Mouse (Mus musculus): ENCODE results near the gene Gon4l.
A peak's percentile ranks its signal among the peaks of the same experiment; 100 is the strongest.

Gon4l gene

DNA sequence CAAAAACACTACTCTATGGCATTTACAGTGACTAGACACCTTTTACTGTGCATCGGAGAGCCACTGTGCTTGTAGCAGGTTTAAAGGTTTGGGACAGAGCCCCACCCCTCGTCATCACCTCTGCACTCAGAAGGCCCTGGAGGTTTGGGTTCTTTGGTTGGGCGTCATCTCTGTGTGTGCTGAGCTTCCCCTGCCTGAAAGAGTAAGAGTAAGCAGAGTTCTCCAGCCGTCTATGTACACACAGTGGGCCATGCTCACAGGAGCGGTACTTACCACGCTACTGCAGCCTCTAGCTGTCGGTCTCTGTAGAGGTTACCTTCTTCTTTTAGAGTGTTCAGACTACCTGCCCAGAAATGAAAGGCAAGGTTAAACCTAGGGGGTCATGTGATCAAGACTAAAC is 77.6 kb downstream of the Gon4l start:
- no peak for DNase-seq (ENCODE audit: low spot score in 2 of 2)

DNA sequence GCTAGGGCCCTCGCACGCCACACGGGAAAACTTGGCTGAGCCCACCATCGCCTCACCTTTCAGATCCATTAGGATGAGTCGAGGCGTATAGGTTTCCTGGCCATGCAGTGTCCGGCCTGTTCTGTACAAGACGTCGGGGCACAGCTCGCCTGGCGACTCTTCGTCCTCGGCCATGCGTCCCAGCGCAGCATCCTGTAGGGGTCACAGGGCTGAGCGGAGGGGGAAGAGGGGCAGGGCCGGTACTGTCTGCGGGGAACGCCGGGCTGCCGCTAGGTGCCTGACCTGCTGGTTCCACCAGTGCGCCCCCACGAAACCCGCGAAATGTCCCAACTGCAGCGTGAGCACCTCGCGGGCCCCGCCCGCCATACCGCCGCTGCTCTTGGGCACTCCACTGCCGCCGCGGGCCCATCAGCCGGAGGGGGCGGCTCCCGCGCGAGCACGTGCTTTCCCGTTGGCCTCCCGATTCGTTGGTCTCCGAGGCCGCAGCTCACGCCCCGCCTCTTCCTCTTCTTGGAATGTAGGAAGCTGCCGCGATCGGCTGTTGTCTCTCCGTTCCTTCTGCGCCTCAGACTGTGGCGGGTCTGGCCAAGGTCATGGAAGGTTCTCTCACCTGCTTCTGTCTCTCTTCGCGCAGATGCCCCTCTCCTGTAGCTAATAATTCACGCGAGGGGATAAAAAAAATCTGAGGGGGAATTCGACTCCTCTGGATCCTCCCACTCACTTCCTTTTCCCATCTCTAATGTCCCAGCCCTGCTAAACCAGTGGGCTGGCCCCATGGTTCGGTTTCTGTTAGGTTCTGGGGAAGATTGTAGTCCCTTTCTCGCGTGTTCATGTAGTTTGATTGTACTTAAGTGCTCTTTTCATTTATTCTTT is 78.7 kb downstream of the Gon4l start, which contains the start of gene Msto1:
Msto1 (minus strand) TSS at position 489 of the 873 bp plus-strand sequence.
- peak; percentile 92 to 94 for DNase-seq (ENCODE audit: low spot score in 2 of 2)

DNA sequence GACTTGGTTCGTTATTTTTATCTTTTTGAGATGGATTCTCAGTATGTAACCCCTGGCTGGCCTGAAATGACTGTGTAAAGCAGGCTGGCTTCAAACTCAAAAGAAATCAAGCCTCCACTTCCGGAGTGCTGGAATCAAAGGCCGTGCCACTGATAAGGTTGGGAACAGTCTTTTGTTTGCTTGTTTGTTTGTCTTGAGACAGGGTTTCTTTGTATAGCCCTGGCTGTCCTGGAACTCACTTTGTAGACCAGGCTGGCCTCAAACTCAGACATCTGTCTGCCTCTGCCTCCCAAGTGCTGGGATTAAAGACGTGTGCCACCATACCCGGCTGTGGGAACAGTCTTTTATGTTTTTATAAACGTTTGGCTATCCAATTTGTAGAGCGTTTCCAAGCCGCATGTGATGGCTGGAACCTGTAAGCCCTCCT is 79.4 kb downstream of the Gon4l start:
- no peak for DNase-seq (ENCODE audit: low spot score in 2 of 2)

DNA sequence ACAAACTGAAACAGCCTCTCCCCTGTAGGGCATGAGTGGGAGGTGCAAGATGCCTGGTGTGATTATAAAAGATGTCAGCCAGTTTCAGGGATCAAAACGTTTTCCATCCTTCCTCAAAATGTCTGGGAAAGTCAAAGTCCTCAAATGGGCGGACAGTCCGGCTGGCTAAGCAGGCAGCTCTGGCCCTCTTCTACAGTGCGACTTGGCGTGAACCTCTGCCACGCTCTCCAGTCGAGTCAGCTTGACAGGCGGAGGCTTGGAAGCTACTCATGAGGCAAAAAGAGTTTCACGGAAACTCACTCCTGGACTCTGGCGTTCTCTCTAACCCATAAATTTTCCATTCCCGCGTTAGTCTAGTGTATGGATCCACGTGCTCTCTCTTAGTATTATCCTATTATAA is 84.0 kb downstream of the Gon4l start:
- no peak for DNase-seq (ENCODE audit: low spot score in 2 of 2)

DNA sequence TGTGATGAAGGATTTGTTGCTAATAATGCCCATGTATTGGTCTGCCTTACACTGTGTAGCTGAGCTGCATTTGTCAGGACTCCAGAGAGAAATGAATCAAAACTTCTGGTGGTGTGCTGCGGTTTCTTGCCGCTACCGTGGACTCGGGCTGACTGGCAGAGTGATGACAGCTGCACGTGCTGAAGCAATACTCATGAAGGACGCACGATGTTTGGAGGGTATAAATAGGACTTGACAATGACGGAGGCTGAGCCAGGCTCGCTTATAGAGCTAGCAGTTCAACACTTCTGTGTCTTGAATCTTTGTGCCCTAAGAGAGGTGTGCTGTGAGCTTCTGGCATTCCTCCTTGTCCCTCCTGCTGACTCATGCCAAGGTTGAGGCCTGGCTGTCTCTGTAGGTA is 86.4 kb downstream of the Gon4l start:
- no peak for DNase-seq (ENCODE audit: low spot score in 2 of 2)

DNA sequence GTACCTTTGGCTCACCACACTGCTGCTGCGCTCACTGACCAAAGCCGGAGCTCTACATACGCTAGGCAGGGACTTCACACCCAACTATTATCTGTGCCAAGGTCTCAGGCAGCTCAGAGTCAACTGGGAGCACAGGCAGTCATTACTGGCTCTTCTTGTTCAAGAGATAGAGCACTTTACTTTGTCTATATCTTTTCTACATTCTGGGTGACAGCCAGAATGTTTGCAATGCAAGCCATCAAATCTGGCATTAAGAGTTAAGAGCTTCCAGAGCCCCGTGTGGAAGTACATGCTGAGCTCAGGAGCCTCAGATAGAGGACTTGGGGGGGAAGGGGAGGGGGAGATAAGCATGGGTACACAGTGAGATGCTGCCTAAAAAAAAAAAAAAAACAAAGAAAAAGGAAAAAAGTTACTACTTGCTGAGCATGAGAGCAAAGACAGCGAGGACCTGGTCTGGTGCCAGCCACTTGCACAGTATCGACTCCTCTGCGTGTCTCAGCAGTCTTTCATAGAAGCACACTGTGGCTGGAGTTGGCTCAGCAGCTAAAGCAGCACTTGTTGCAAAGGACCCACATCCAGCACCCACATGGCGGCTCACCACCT is 89.1 kb downstream of the Gon4l start:
- no peak for DNase-seq (ENCODE audit: low spot score in 2 of 2)

DNA sequence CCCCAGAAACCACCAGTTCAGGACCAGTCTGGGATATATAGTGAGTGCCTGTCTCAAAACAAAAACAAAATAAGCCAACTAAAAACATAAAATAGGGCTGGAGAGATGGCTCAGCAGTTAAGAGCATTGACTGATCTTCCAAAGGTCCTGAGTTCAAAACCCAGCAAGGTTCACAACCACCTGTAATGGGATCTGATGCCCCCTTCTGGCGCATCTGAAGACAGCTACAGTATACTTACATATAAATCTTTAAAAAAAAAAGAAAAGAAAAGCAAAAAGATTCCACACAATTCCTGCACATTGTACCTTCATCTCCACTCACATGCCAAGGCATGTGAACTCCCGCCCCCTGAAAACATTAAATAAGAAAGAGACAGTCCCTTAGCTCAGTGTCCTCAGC is 90.6 kb downstream of the Gon4l start:
- no peak for DNase-seq (ENCODE audit: low spot score in 2 of 2)

DNA sequence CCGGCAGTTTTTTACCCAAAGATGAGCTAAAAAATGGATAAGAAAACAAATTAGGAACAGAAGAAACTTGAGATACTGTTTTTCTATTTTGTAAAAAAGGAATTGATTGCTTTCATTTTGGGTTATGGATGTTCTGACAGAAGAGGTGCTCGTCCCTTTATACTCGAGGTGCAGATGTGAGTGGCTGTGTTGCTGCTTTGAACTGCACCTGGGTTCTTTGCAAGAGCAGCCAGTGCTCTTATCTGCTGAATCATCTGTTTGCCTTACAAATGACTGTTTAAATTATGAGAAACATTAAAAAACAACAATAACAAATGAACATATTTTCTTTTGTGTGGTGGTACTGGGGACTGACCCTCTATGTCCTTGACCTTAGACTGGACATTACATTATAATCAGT is 94.5 kb downstream of the Gon4l start:
- DNase-seq (ENCODE audit: low spot score in 2 of 2) = no peak

DNA sequence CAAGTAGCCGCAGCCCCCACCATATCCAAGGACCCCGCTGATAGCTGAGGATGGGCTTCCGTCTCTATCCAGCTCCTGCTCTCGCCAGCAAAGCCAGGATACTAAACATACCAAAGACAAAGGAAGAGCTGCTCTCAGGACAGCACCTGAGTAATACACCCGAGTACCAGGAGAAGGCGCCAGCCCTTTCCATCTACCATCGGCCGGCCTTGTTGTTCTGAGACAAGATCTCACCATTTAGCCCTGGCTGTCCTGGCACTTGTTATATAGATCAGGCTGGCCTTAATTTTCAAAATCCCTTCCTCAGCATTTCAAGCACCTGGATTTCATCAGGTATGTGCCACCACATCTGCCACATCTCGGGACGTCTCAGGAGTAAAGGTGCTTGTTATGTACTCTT is 104.0 kb downstream of the Gon4l start:
- no peak for DNase-seq (ENCODE audit: low spot score in 2 of 2)

DNA sequence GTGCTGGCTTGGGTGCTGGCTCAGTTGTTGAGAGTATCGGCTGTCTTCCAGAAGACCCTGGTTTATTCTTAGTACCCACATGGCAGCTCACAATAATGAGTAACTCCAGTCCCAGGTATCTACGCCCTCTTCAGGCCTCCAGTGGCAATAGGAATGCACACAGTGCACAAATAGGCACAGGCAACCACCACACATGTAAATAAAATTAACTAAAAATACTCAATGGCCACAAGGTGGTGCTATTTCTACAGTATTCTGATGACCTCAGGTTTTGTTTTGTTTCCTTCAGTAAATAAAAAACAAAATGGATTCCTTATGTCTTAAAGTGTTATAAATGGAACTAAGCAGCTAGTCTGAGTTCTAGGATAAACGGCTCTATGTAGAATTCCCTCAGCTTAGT is 104.7 kb downstream of the Gon4l start:
- DNase-seq (ENCODE audit: low spot score in 2 of 2) = peak in 1 of 2 experiments; percentile 26

DNA sequence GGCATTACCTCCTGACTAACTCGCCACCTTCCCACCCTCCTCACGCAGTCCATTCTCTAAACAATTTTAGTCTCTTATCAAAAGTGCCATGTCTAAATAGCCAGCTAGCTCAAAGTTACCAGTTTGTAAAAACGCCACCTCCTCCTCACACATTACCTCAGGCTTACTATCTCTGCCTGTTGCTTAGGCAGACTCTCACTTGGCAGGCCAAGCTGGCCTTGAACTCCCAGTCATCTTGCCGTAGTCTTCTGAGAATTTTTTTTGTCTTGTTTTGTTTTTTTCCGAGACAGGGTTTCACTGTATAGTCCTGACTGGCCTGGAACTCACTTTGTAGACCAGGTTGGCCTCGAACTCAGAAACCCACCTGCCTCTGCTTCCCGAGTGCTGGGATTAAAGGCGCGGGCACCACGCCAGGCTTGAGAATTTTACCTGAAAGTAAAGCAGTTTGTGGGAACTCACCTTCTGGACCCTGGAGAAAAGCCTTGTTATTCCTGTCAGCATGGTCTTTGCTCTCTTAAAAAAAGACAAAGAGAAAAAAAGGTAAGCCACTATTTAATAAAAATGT is 107.4 kb downstream of the Gon4l start:
- no peak for DNase-seq (ENCODE audit: low spot score in 2 of 2)

DNA sequence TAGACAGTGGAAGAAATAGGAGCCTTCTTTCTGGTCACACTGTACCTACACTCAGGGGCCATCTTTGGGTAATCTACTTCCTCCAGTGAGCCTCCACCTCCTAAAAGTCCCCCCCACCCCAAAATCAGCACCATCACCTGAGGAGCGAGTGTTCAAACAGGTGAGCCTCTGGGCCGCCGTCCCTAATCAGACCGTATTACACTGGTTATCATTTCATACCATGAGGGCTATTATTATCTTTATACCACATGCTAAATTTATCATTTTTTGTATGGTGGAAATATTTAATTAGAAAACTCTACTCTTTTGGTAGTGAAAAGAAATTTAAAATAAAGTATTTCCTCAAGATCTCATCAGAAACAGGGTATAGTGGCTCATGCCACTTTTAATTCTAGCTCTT is 109.1 kb downstream of the Gon4l start:
- no peak for DNase-seq (ENCODE audit: low spot score in 2 of 2)

DNA sequence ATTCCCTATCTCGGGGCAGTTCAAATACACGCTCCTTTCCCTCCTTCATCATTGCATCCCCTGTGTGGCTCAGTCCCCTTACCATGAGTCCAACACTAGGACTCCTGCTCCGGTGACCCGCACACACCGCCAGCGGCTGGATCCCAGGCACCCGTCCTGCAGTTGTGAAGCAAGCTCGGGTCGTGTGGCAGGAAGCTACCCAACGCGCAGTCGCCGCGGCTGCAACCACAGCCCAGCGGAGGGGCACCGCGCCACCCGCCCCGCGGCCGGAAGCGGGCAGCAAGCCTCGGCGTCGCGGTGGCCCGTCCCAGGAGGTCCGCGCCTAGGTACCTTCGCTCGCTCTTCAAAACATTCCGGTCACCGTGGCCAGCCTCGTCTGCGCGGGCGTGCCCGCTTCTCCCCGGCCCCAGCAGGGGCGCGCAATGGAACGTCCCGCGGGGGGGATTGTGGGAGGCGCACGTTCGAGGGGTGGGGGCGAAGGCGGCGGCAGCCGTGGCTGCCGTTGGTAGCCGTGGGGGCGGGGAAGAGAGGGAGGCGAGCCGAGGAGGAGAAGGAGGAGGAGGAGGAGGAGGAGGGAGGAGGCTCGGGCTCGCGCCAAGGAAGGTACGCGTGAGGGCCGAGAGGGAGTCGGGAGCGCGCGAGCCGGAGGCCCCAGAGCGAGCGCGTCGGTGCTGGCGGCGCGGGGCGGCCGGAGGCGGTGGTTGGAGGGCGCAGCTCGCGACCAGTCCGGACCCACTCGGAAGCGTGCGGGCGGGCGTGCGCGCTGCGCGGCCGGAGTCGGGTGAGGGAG is 115.0 kb downstream of the Gon4l start:
- peak; percentile 84 to 88 for DNase-seq (ENCODE audit: low spot score in 2 of 2)

DNA sequence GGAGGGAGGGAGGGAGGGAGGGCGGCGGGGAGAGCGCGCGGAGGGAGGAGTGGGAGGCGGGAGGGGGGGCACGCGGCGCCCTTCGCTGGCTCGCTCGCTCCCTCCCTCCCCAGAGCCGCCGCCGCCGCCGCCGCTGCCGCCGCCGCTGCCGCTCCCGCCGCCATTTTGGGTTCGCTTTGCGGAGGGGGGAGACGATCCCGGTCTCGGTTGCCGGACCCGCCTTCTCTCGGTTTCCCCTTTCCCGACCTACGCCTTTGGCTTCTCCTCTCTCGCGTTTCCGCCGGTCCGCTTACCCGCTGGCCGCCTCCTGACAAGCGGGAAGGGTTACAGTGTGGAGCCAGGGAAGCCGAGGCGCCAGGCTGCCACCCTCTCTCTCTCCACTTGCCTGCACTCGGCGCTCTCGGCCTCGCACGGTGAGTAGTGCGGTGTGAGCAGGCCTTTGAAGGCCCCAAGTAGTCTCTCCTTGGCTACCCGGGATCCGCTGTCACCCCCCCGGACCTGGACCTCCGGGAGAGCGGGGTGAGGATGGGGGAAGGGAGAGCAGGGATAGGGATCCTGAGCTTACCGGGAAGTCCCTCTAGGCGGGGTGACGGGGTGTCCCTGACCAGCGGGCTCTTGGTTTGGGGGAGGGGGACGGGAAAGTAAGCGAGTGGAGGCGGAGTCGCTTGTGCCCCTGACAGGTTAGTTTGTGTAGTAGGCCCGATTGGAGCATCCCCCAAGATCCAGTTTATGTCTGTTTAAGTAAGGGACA is 115.7 kb downstream of the Gon4l start, which contains the start of the genes Ash1l and Dap3:
Ash1l (plus strand) TSS at position 47 of the 751 bp plus-strand sequence.
Dap3 (minus strand) TSS at position 606 of the 751 bp plus-strand sequence.
- DNase-seq (ENCODE audit: low spot score in 2 of 2) = peak; percentile 78 to 81

DNA sequence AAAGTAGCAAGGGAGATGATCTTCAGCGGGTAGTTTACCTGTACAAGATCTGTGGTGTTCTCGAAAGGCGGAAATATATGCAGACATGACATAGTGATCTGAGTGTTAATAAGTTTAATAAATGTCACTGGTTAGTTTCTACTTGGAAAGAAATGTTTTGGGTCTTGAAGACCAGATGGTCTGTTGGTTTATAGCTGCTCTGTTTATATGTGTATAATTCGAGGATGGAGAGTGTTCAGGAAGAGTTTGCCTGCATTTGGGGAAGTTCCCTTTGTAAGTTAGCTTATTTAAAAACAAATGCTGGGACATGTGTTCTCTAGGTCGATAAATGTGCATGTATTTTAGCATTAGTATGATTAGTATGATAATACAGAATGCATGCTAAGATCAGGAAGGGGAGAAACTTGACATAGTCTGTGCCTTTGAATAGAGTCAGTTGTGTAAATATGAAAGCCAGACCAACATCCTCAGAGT is 116.3 kb downstream of the Gon4l start:
- DNase-seq (ENCODE audit: low spot score in 2 of 2) = no peak

DNA sequence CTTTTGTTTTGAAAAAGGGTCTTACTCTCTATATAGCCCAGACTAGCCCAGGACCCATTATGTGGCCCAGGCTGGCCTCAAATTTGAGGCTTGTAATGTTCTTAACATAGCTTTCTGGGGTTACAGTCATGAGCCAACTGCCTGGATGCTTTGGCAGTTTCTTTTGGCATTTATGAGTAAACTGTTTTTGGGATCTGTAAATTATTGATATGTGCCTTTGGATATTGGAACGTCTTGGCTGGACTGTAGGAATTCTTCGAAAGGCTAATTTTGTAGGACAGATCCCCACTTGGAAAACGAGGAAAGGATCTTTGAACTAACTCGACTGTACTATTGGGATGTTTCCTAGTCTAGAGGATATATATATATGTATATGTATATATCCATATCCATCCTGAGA is 118.2 kb downstream of the Gon4l start:
- DNase-seq (ENCODE audit: low spot score in 2 of 2) = no peak

DNA sequence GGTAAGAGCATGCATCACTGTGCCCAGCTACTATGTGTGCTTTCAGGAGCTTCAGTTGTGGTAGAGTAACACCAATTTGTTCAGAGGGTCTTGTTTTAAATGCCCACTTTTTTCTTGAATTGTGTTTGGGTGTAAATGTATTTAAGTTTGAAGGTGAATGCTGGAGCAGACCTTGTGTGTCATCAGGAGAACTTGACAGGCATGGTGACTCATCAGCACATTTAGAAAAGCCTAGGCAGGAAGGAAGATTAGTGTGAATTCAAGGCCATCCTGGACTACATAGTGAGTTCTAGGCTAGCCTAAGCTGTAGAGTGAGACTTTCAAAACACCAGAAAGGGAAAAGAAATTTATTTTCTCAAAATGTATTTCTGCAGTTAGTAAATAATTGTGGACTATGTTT is 118.7 kb downstream of the Gon4l start:
- no peak for DNase-seq (ENCODE audit: low spot score in 2 of 2)

Data from heart, adult 9 months (tissue).